Mouse (Mus musculus) olfactory bulb, adult 2 months (tissue): ENCODE measurements around the gene Abcc3. TPM values are rescaled to one million over a fixed set of nuclear protein-coding genes. Genes with fewer than 3 reads are reported as not detected.

Experiments
- H3K27ac ChIP-seq: fragments of 200-500 bp; 2 replicates; pipeline ENCODE4 v1.5.1; 2012; ENCODE audit warnings: low read depth, low read length; ENCODE audit not compliant: insufficient read depth
- H3K4me1 ChIP-seq: fragments of 200-500 bp; 2 replicates; pipeline ENCODE4 v1.6.1; 2012; ENCODE audit warnings: low read length; ENCODE audit not compliant: control insufficient read depth, insufficient read depth
- H3K4me3 ChIP-seq: fragments of 200-500 bp; 2 replicates; pipeline ENCODE4 v1.5.1; 2012; ENCODE audit warnings: mild to moderate bottlenecking, low read depth, low read length, moderate library complexity; ENCODE audit not compliant: insufficient read depth
- CTCF ChIP-seq: fragments of 200-500 bp; IDR thresholded peaks from 2 replicates; pipeline ENCODE4 v1.5.1; 2012; ENCODE audit warnings: low read depth, mild to moderate bottlenecking, low read length, moderate library complexity; ENCODE audit not compliant: insufficient read depth
- POLR2A ChIP-seq: fragments of 200-500 bp; IDR thresholded peaks from 2 replicates; pipeline ENCODE4 v1.6.1; 2012; ENCODE audit warnings: mild to moderate bottlenecking, low read depth, low read length, moderate library complexity; ENCODE audit not compliant: insufficient read depth
- WGBS: fragments of 180-500 bp; shearing (Covaris S2); methylation state at CpG from one replicate; pipeline ENCODE4 v1.1.7; 2018; 5-methylcytosine and 5-hydroxymethylcytosine counted together
- polyA plus RNA-seq: library from polyadenylated mRNA; stranded (reverse); fragments of >200 nt; gene quantifications from 2 replicates; pipeline ENCODE4 v1.2.4, GENCODE M21; 2012; ENCODE audit warnings: low replicate concordance; ENCODE audit not compliant: missing spikeins, insufficient read depth, insufficient read length

The Abcc3 gene
- polyA plus RNA-seq, 1 experiment: not detected

DNA sequence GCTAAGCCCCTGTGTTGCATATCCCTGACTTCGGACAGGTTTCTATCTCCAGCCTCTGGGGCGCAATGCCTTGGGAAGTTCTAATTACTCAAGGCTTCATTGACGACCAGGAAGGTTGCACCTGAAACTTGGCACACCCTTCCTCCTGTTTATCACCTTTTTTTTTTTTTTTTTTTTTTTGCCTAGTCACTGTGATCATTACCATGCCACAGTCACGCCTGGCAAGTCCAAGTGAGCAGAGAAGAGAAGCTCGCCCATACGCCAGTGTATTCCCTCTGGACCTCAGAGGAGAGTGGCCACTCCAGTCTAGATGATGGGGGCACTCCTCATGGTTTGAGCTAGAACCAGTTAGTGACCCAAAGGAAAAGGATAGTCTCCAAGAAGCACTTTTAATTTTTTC, 2.0 kb downstream of the Abcc3 start:
- 94% methylated on average over 6 of the region's 6 CpGs for WGBS
- H3K27ac ChIP-seq: no peak overlapping the region
- H3K4me1 ChIP-seq: peaks cover 12% of the 10 kb centered on the region
- TF ChIP-seq CTCF: no peak
- TF ChIP-seq POLR2A: no peak
- H3K4me3 ChIP-seq: no peak overlapping the region

DNA sequence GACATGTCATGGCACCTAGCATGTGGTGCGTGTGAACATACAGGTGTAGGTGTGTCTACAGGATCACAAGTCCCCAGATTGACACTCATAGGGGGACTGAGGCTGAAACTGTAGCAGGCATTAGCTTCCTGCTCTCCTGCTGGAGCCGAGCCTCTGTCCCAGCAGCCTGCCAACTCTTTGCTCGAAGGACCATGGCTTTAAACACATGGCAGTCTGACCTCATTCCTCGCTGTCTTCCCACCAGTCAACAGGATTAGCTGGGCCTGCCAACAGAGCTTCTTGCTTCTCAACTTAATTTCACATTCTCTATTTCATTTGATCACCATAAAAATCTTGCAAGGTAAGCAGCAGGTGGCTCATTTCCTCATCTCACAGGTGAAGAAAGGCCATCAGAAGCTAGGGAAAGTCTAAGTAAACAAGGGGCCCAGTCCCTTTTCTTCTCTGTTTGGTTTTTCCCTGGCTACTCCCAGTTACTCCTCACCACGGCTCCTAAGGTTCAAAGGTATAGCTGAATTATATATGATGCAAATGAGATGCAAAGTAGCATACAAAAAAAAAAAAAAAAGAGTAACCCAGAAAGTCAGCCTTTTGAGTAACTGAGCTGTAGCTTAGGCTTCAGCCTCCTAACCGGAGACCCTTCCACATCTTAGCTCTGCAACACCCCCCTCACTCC, 2.9 kb downstream of the Abcc3 start:
- 69% methylated on average over 6 of the region's 6 CpGs for WGBS
- no peak overlapping the region for H3K27ac ChIP-seq
- no peak for TF ChIP-seq POLR2A
- TF ChIP-seq CTCF: no peak
- no peak overlapping the region for H3K4me3 ChIP-seq
- H3K4me1 ChIP-seq: peaks cover 16% of the 10 kb centered on the region

DNA sequence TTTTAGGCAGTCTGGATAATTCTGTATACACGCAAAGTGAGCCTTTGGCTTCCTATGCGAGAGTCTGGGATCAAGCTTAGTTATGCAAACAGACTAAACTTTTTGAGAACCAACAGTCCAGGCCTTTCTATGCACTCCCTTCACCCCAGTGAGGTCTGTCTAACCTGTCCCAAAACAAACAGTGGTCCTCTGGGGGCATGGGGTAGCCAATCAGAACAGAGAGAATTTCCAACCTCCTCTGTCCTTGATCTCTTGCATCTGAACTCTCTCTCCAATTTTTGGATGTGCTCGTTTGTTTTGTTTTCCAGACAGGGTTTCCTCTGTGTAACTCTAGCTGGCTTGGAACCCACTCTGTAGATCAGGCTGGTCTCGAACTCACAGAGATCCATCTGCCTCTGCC, 3.8 kb downstream of the Abcc3 start:
- Histone ChIP-seq H3K4me1 (peaks cover 16% of the 10 kb centered on the region), H3K27ac (no peak overlapping the region), H3K4me3 (no peak overlapping the region)
- 88% methylated on average over 4 of the region's 4 CpGs for WGBS
- TF ChIP-seq POLR2A (no peak), CTCF (no peak)

DNA sequence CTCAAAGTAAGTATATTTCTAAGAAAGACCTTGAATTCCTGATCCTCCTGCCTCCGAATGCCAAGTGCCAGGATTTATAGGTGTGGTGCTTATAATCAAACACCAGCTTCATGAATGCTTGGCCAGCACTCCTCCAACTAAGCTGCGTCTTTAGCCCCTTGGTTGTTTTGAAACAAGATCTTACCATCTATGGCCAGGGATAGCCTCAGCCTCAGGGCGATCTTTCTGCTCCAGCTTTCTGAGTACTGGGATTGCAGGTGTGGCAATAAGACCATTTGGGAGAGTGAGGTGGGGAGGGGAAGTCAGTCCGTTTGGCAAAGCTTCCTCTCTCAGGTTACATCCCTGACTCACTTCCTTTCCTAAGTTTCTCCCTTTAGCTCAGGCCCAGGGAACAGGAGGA, 5.0 kb downstream of the Abcc3 start:
- H3K4me3 ChIP-seq: no peak overlapping the region
- no peak overlapping the region for H3K27ac ChIP-seq
- 86% methylated on average over 4 of the region's 4 CpGs for WGBS
- peaks cover 14% of the 10 kb centered on the region for H3K4me1 ChIP-seq
- TF ChIP-seq CTCF (no peak), POLR2A (no peak)

DNA sequence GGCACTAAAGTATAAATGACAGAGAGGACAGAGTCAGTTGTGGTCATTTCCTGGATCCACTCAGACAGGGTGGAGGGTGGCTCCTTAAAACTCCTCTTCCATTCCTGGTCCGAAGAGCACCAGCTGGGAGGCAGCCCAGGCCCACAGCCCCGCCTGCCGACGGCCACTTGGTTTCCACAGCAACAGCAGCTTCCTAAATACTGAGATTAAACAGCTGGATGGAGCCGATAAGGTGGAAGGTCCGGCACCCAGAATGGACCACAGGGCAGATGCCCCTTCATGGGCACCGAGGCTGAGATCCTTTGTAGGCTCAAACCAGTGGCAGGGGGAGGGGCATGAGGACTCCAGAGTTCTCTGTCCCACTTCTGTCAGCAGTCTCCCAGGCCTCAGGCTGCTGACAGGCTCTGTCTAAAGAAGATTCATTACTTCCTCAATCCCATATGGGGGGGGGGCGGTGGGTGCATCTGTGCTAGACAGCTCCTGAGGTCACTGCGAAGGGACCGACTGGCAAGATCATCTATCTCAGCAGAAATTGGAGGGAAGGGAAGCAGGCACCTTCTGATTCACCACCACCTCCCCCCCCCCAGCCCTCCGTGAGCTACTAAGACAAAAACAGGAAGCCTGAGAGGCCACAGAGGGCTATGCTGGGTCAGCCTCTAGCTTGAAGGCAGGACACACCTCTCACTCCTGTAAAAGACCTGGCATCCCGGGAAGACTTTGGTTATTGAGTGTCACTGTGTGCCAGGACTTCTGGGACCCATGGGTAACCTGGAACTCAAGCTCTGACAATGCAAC, 6.6 kb downstream of the Abcc3 start:
- H3K4me1 ChIP-seq: peaks cover 10% of the 10 kb centered on the region
- 45% methylated on average over 12 of the region's 12 CpGs for WGBS
- no peak for TF ChIP-seq CTCF
- TF ChIP-seq POLR2A: no peak
- H3K27ac ChIP-seq: no peak overlapping the region
- no peak overlapping the region for H3K4me3 ChIP-seq

DNA sequence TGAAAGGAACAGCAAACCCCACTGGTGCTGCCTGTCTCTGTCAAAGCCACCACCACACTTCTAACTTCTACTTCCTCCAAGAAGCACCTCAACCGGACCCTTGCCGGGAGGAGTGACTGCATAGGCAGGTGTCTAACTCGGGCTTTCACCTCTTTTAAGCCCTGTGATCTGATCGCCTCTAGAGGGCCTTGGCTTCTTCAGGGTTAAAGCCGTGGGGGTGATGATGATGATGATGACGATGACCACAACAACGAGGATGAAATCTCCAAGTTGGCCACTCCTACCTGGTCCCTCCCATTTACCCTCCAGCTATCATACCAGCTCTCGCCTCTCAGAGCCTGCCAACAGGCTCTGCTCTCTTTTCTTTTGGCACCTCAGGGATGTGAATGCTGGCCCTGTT, 13.1 kb downstream of the Abcc3 start:
- Histone ChIP-seq H3K27ac (no peak overlapping the region), H3K4me3 (no peak overlapping the region), H3K4me1 (no peaks in the 10 kb centered on the region)
- 78% methylated on average over 8 of the region's 8 CpGs for WGBS
- TF ChIP-seq POLR2A (no peak), CTCF (no peak)

DNA sequence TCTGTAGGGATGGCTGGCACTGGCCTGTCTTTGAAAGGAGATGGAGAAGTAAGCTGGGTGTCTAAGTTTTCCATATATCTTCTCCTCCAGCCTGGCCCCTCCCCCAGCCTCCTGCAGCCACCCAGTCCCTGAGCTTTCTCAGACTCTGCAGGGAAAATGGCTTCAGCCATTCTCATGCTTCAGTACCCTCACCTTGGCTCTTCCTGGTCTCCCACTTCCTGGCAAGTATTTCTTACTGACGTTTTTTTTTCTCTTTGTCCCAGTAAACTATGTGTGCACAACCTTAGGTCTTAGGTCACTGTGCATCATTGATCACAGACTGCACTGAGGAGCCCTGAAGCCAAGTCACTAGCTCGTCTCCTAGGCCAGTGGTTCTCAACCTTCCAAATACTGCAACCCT, 13.7 kb downstream of the Abcc3 start:
- 53% methylated on average over 2 of the region's 2 CpGs for WGBS
- no peak overlapping the region for H3K4me3 ChIP-seq
- TF ChIP-seq CTCF (no peak), POLR2A (no peak)
- H3K4me1 ChIP-seq: peaks cover 6% of the 10 kb centered on the region
- H3K27ac ChIP-seq: no peak overlapping the region

DNA sequence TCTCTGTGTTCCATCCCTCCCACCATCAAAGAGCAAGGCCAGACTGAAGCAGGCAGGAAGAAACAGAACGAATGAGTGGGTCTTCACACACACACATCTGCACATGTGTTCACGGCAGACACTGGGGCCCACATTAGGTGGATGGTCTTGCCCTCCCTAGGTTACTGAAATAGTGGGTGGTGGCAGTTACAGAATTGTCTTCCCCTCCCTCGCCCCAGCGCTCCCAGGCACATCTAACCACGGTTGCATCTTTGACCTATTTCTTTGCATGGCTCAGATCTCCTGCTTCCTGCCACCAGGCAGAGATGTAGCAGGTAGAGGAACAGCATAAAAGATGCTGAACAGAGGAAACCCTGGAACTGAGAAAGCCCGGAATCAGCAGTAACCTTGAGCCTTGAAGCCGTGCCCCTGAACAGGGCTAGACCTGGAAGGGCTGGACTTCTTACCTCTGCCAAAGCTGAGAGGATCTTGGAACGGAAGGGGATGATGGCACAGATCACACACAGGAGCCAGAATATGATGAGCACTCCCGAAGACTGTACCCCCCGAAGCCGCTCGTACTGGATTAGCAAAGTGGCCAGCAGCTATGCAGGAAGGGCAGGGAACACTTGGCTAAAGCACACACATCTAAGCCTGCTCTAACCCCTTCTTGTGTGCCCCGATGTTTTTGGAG, 18.4 kb downstream of the Abcc3 start:
- no peak overlapping the region for H3K27ac ChIP-seq
- peaks cover 17% of the 10 kb centered on the region for H3K4me1 ChIP-seq
- H3K4me3 ChIP-seq: no peak overlapping the region
- TF ChIP-seq CTCF: no peak
- TF ChIP-seq POLR2A: no peak
- WGBS: 83% methylated on average over 13 of the region's 13 CpGs

DNA sequence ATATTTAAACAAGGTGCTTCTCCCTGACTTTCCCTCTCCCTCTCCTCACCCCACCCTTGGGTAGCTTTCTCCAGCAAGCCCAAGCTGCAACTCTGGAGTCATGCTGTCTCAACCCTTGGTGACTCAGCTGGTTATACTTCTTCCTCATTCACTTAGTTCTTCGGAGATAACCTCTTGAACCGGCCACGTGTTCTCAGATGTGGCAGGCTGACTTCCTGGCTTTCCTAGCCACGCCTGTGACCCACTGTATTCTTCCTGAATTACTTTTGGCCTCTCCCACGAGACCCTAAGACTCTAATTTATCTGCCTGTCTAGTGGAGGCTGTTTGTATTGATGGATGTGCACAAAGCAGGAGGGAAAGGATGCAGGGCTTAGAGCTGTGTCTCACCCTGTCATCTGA, 22.0 kb downstream of the Abcc3 start:
- Histone ChIP-seq H3K4me3 (no peak overlapping the region), H3K27ac (no peak overlapping the region), H3K4me1 (peaks cover 17% of the 10 kb centered on the region)
- no peak for TF ChIP-seq POLR2A
- TF ChIP-seq CTCF: no peak
- WGBS: 46% methylated on average over 5 of the region's 5 CpGs
